Mouse (Mus musculus) intestine, embryonic 15.5 days (tissue): ENCODE data around the gene Nsmce4a. TPM values are rescaled to one million over a fixed set of nuclear protein-coding genes. Genes with fewer than 3 reads are reported as not detected.

ENCODE experiments used
- polyA plus RNA-seq: library from polyadenylated mRNA; unstranded; fragments of >200 nt; fragmentation: Nextera tagmentation; extraction: Ambion mirVana; gene quantifications from 2 replicates; pipeline ENCODE4 v1.2.1, GENCODE M21; 2015

Nsmce4a gene
- polyA plus RNA-seq, 1 experiment from 2014 or later: 146 TPM

Other genes with a start within 250 kb of the Nsmce4a start
- 53.9 and 57.5 TPM in 2 replicates for gene Ate1, start 52.7 kb downstream of the Nsmce4a start, polyA plus RNA-seq
- gene Tacc2, start 4.3 kb upstream of the Nsmce4a start, polyA plus RNA-seq: 27.2 and 27.8 TPM in 2 replicates
- 0.05 and 0.06 TPM in 2 replicates for gene Btbd16, start 201.0 kb upstream of the Nsmce4a start, polyA plus RNA-seq